Mouse (Mus musculus) urinary bladder, adult 18-20 months (tissue): ENCODE data around the gene Lrtm1.

Experiments
- DNase-seq, 2 experiments: peaks; one replicate each; pipeline ENCODE4 v3.0.0; 2022; ENCODE audit warnings: low spot score in 2 of 2, mixed read lengths in 2 of 2

Lrtm1 gene

DNA sequence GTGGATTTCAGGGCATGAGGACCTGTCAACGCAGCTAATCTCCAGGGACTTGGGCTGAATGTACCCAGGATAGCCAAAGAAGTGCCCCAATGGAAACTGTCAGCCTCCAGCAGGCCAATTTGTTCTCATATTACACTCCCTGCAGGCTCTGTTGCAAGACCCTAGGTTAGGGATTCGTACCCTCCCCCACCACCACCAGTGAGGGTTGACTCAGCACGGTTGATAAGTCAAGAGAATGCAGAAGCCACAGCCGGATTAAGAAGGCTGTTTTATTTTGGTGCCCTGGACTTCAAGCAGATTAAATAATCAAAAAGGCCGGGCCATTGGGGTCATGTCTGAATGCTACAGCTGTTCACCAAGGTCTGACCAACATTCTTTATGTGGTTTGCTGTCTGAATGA, at the start of gene Lrtm1:
Gene Lrtm1, plus strand, starts transcription at position 326 of the 400 bp plus-strand sequence.
- no peak for DNase-seq

GRCm38 (mm10) chr14:28969247-28969646, 48.8 kb upstream of the Lrtm1 start:
- DNase-seq, result no peak

- DNase-seq, result no peak
Measured at GRCm38 (mm10) chr14:28972620-28973019, 45.4 kb upstream of the Lrtm1 start.

GRCm38 (mm10) chr14:28979230-28979629, 38.8 kb upstream of the Lrtm1 start:
- no peak for DNase-seq

GRCm38 (mm10) chr14:28980482-28980881, 37.5 kb upstream of the Lrtm1 start:
- DNase-seq, result no peak

- DNase-seq, result peak in 1 of 2 experiments; percentile 6
Measured at GRCm38 (mm10) chr14:28984276-28984675, 33.7 kb upstream of the Lrtm1 start.

GRCm38 (mm10) chr14:28988211-28988900, 29.7 kb upstream of the Lrtm1 start:
- no peak for DNase-seq

DNA sequence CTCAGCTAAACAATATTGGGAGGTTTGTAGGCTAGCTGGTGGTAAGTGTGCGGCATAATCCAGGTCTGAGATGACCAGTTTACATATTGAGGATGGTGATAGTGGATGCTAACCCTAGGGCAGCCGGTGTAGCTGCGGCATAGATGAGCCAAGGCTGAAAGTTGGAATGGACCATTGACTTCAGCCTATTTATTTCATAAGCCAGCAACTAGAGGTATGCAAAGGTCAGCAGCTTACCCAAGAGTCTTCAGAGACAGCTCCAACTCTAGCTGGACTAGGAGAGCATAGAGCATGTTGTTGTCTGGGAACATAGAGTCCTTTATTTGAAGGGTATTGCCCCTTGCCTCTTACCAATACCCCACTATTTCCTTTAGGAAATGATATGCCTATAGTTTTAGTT, 21.4 kb upstream of the Lrtm1 start:
- no peak for DNase-seq

DNA sequence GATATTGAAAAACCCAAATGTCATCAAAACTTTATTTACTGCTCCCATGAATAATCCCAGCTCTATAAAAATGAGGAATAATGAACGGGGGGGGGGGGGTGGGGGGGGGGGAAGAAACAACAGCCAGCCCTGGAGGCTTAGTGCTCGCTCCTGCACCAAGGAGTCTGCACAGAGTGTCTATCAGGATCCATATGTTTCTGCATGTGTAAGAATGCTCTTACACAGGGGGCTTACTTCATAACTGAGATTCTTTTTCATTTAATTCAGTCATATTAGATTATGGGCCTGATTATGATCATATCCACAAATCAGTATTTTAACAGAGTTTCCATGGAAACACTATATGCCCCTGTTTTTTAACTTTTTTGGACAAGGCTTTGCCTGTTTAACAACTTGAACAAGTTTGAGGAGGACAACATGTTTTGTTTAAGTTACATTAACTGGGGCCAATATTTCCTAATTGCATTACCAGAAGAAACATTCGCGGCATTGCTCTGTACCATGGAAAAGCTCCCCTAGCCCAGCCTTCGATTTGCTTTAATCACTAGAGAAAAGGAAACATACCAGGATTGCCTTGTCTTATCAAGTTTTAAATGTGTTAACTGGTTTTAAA, 12.7 kb upstream of the Lrtm1 start:
- no peak for DNase-seq

DNA sequence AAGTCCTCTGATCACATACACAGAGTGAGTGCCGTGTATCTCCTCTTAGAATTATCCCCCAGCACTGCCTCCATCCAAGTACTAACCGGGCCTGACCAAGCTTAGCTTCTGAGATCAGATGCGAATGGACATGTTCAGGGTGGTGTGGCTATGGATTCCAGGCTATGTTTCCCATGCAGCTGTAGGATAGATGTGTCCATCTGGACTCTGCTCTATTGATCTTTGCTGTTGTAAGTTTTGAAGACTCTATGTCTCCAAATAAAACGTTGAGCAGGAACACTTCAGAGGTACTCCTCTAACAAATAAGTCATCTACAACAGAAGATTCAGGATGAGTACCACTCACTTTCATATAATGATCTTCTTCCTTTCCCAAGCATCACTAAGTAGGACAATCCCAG, 8.4 kb upstream of the Lrtm1 start:
- DNase-seq, result no peak

- no peak for DNase-seq
Measured at GRCm38 (mm10) chr14:29013161-29013560, 4.8 kb upstream of the Lrtm1 start.

- no peak for DNase-seq
Measured at GRCm38 (mm10) chr14:29014680-29015079, 3.3 kb upstream of the Lrtm1 start.

DNA sequence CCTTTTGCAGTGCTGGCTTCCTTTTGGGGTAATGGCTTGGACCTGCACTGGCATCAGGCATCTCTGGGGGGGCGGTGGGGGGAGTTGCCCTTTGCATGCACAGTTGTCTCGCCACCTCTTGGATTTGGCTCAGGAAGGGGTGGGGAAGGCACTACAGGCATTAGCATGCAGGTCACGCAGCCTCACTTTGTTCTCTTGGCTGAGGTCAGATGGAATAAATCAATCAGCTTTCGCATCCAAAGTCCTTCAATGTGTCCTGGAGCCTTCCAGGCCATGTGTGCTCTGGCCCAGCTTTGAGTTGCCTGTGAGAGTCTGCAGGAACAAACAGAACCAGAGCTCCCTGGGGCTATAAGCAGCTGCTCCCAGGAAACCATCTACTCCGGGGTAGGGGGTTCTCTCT, 2.1 kb upstream of the Lrtm1 start:
- DNase-seq, result no peak

- DNase-seq, result no peak
Measured at GRCm38 (mm10) chr14:29018316-29019000, 450 bp downstream of the Lrtm1 start.

DNA sequence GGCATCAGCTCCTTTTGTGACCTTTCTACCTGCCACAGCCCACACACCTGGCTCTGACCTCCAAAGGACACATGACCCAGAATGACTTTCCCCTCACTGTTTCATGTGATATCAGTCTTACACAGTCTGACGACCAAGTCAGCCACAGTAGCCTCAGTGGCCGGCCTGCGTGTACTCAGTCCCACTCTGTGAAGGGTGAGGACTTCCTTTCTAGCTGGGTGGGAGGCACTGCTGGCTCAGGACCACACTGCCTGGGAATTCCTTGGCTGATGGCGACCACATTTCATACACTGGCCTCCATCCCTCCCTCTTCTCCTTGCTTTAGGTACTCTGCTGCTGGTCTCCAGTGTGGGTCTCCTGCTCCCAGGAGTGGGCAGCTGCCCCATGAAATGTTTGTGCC, 3.3 kb downstream of the Lrtm1 start:
- DNase-seq, result no peak

DNA sequence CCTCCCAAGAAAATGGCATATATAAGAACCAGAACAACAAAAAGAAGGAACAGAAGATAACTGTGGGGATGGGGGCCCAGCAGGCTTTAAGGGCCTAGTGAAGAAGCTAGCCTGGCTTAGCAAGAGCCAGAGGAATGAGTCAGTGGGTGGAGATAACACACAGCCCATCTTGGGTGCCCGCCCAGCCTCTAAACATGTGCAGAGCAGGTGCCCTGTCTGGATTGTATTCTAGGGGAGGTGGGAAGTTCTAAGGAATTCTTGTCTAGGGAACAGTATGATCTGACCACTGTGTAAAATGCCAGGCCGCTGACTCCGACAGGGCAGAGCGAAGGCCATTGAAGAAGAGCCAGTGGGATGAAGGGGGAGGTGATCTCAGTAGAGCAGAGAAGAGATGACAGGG, 5.2 kb downstream of the Lrtm1 start:
- DNase-seq, result no peak

DNA sequence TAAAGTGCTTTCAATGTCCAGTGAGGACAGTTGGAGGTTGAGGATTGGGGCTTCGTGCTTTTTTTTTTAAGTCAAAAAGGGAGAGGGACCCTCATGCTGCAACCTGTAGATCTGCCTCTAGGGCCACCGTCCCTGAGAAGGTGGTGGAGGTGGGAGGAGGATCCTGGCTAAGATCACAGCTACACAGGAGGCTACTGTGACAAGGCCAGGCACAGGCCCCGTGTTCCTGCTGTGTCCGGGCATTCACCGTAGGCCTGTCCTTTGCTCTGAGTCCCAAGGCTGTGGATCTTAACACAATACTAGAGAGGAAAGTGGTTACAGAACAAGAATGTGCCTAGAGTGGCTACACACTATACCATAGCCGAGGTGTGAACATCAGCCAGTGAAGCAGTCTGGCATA, 7.3 kb downstream of the Lrtm1 start:
- no peak for DNase-seq

DNA sequence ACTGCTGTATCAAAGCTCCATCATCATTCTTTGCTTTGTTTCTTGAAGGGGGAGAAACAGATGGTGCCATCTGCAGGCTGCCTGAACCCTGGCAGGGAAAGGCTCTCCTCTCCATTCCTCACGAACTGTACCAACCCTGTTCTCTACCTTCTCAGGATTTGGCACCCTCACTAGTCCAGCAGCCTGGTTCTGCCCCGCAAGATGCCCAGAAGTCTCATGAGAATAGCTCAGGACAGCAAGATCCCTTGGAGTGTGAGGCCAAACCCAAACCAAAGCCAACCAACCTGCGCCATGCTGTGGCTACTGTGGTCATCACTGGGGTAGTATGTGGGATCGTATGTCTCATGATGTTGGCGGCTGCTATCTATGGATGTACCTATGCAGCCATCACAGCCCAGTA, 9.3 kb downstream of the Lrtm1 start:
- DNase-seq, result no peak

DNA sequence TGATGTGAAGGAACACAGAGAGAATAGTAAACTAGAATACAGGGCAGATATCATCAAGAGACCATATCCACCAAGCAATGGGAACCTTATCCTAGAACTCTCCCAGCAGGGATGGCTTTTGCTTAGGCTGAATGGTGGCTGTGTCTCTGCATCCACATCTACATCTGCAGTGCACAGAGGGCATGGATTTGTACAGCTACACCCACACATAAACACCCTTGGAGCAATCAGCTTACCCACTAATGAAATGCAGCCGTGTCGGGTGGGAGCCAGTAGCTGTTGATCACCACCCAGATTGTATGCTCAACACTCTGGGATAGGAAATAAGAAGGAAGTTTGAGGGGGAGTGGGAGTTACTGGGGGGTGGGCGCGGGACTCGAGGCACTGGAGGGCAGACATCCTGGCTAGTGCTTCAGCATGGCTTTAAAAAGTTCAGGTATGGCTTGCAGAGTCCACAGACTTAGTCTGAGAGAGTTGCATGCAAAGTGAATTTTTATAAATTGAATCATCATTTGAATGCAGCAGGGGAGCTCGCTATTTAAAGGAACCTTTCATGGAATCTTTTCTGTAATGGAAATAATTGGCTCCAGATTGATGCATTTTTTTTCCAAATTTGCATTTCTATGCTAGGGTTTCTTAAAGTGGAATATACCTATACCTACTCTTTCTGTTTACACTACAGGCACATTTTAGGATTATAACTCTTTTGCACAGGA, 10.5 kb downstream of the Lrtm1 start:
- DNase-seq, result no peak

DNA sequence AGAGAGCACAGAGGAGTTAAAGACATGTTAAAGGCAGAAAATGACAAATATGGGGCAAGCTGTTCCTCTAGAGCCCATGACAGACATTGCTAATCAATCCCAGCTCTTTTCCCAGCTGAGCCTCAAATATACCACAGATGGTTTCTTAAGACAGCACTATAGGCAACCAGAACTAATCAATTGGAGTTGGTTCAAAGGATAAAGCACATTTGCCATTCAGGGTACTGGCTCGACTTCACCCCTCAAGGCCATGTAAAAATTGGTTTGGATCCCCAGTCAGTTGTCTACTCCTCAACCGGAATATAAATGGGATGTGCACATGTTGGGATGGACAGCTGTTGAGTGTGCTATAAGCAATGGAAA, 11.1 kb downstream of the Lrtm1 start:
- DNase-seq, result no peak

- no peak for DNase-seq
Measured at GRCm38 (mm10) chr14:29029896-29030420, 11.9 kb downstream of the Lrtm1 start.

- DNase-seq, result no peak
Measured at GRCm38 (mm10) chr14:29030519-29030918, 12.5 kb downstream of the Lrtm1 start.
